Mouse (Mus musculus): ENCODE data around the gene Taok1. TPM values are rescaled to one million over a fixed set of nuclear protein-coding genes. Genes with fewer than 3 reads are reported as not detected.
"Not testable (repeated sequence)": the region's sequence is repeated elsewhere in the genome, so short reads cannot be mapped to it uniquely, and the experiment has no call there.

Gene Taok1
- total RNA-seq (2014; rRNA removed; ENCODE audit: low replicate concordance) (29.5 and 35.9 TPM in 2 replicates), polyA plus RNA-seq (2015; fragmentation: Nextera tagmentation; extraction: Ambion mirVana) (13.7 and 14.2 TPM in 2 replicates)

- peak; percentile 98 for DNase-seq (ENCODE audit: low spot score)
- Histone ChIP-seq H3K4me3 (ENCODE audit: low read depth, low read length) (peak within 1 kb of the TSS; percentile 100), H3K4me1 (ENCODE audit: control insufficient read depth, insufficient read depth) (peaks cover 14% of the 10 kb centered on the region; the same call in 1 of the 2 replicates), H3K9ac (replicated peaks; ENCODE audit: low read depth, low read length) (peak within 1 kb of the TSS; percentile 100), H3K9me3 (replicated peaks; ENCODE audit: control insufficient read depth, low read length) (no peaks in the 10 kb centered on the region), H3K4me2 (ENCODE audit: low read depth, low read length) (peak within 1 kb of the TSS; percentile 88), H3K27me3 (ENCODE audit: control insufficient read depth, insufficient read depth, low read length) (no peaks in the 10 kb centered on the region), H3K36me3 (replicated peaks; ENCODE audit: control insufficient read depth, insufficient read depth, low read length) (no peaks in the 10 kb centered on the region), H3K27ac (ENCODE audit: low read depth) (peak within 1 kb of the TSS; percentile 99)
- no peak for TF ChIP-seq CTCF (IDR thresholded peaks at IDR 0.05; ENCODE audit: low read depth)
- TF ChIP-seq EP300 (IDR thresholded peaks at IDR 0.05; ENCODE audit: low read depth), result peak; percentile 77; the same call in 1 of the 2 replicates
- ATAC-seq (ENCODE audit: insufficient read depth, low read depth), result peak; percentile 95
- under 1% methylated on average over 59 of the region's 71 CpGs for WGBS
Measured at GRCm38 (mm10) chr11:77607538-77608455, at the start of gene Taok1. Gene Taok1 (minus strand): TSS chr11:77607815.

- H3K4me1 ChIP-seq (ENCODE audit: control insufficient read depth, insufficient read depth); H3K36me3 ChIP-seq (replicated peaks; ENCODE audit: control insufficient read depth, insufficient read depth, low read length); H3K27ac ChIP-seq (ENCODE audit: low read depth); H3K27me3 ChIP-seq (ENCODE audit: control insufficient read depth, insufficient read depth, low read length); H3K4me3 ChIP-seq (ENCODE audit: low read depth, low read length); H3K4me2 ChIP-seq (ENCODE audit: low read depth, low read length); ATAC-seq (ENCODE audit: insufficient read depth, low read depth); H3K9me3 ChIP-seq (replicated peaks; ENCODE audit: control insufficient read depth, low read length); DNase-seq (ENCODE audit: low spot score); H3K9ac ChIP-seq (replicated peaks; ENCODE audit: low read depth, low read length): not testable (repeated sequence)
- WGBS, result 92% methylated on average over 4 of the region's 4 CpGs
Measured at GRCm38 (mm10) chr11:77653406-77654190, 46.0 kb upstream of the Taok1 start.

GRCm38 (mm10) chr11:77652484-77652883, 44.9 kb upstream of the Taok1 start:
- Histone ChIP-seq H3K36me3 (replicated peaks; ENCODE audit: control insufficient read depth, insufficient read depth, low read length) (no peaks in the 10 kb centered on the region), H3K4me2 (ENCODE audit: low read depth, low read length) (no peak overlapping the region), H3K4me3 (ENCODE audit: low read depth, low read length) (no peak overlapping the region), H3K27me3 (ENCODE audit: control insufficient read depth, insufficient read depth, low read length) (no peaks in the 10 kb centered on the region), H3K4me1 (ENCODE audit: control insufficient read depth, insufficient read depth) (no peaks in the 10 kb centered on the region), H3K9ac (replicated peaks; ENCODE audit: low read depth, low read length) (no peak overlapping the region), H3K27ac (ENCODE audit: low read depth) (no peak overlapping the region), H3K9me3 (replicated peaks; ENCODE audit: control insufficient read depth, low read length) (no peaks in the 10 kb centered on the region)
- WGBS, result 54% methylated on average over 6 of the region's 6 CpGs
- DNase-seq (ENCODE audit: low spot score) (no peak), ATAC-seq (ENCODE audit: insufficient read depth, low read depth) (no peak)
- TF ChIP-seq CTCF (IDR thresholded peaks at IDR 0.05; ENCODE audit: low read depth) (no peak), EP300 (IDR thresholded peaks at IDR 0.05; ENCODE audit: low read depth) (no peak)

- WGBS, result 68% methylated on average over 7 of the region's 7 CpGs
- no peaks in the 10 kb centered on the region for H3K36me3 ChIP-seq (replicated peaks; ENCODE audit: control insufficient read depth, insufficient read depth, low read length)
- H3K9me3 ChIP-seq (replicated peaks; ENCODE audit: control insufficient read depth, low read length), result no peaks in the 10 kb centered on the region
- H3K4me2 ChIP-seq (ENCODE audit: low read depth, low read length), result no peak overlapping the region
- no peaks in the 10 kb centered on the region for H3K27me3 ChIP-seq (ENCODE audit: control insufficient read depth, insufficient read depth, low read length)
- no peak for ATAC-seq (ENCODE audit: insufficient read depth, low read depth)
- H3K4me3 ChIP-seq (ENCODE audit: low read depth, low read length), result no peak overlapping the region
- no peak for TF ChIP-seq EP300 (IDR thresholded peaks at IDR 0.05; ENCODE audit: low read depth)
- TF ChIP-seq CTCF (IDR thresholded peaks at IDR 0.05; ENCODE audit: low read depth), result no peak
- H3K27ac ChIP-seq (ENCODE audit: low read depth), result no peak overlapping the region
- DNase-seq (ENCODE audit: low spot score), result no peak
- H3K9ac ChIP-seq (replicated peaks; ENCODE audit: low read depth, low read length), result no peak overlapping the region
- no peaks in the 10 kb centered on the region for H3K4me1 ChIP-seq (ENCODE audit: control insufficient read depth, insufficient read depth)
Measured at GRCm38 (mm10) chr11:77648878-77649277, 41.3 kb upstream of the Taok1 start.

- 75% methylated on average over 4 of the region's 4 CpGs for WGBS
- Histone ChIP-seq H3K9ac (replicated peaks; ENCODE audit: low read depth, low read length) (no peak overlapping the region), H3K27me3 (ENCODE audit: control insufficient read depth, insufficient read depth, low read length) (no peaks in the 10 kb centered on the region), H3K4me3 (ENCODE audit: low read depth, low read length) (no peak overlapping the region), H3K36me3 (replicated peaks; ENCODE audit: control insufficient read depth, insufficient read depth, low read length) (no peaks in the 10 kb centered on the region), H3K9me3 (replicated peaks; ENCODE audit: control insufficient read depth, low read length) (no peaks in the 10 kb centered on the region), H3K27ac (ENCODE audit: low read depth) (no peak overlapping the region), H3K4me2 (ENCODE audit: low read depth, low read length) (no peak overlapping the region), H3K4me1 (ENCODE audit: control insufficient read depth, insufficient read depth) (no peaks in the 10 kb centered on the region)
- ATAC-seq (ENCODE audit: insufficient read depth, low read depth) (no peak), DNase-seq (ENCODE audit: low spot score) (no peak)
- no peak for TF ChIP-seq EP300 (IDR thresholded peaks at IDR 0.05; ENCODE audit: low read depth)
- TF ChIP-seq CTCF (IDR thresholded peaks at IDR 0.05; ENCODE audit: low read depth), result no peak
Measured at GRCm38 (mm10) chr11:77645481-77645880, 37.9 kb upstream of the Taok1 start.

Data from heart, postnatal 0 days (tissue).